Mouse (Mus musculus): ENCODE results near the gene Ajm1. TPM values are rescaled to one million over a fixed set of nuclear protein-coding genes. Genes with fewer than 3 reads are reported as not detected.
A peak's percentile ranks its signal among the peaks of the same experiment; 100 is the strongest.

The Ajm1 gene
- total and polyA plus RNA-seq, 3 experiments, result 0.04 to 0.32 TPM; not detected in 1

- no peak for DNase-seq (ENCODE audit: low read depth, low spot score)
- Histone ChIP-seq H3K27ac (ENCODE audit: control insufficient read depth, low read depth, low read length) (no peak overlapping the region), H3K9me3 (replicated peaks; ENCODE audit: insufficient read depth, low read length) (no peaks in the 10 kb centered on the region), H3K36me3 (ENCODE audit: control insufficient read depth in 1 of 2, insufficient read depth in 2 of 2, low read length in 2 of 2) (peaks cover 6 to 10% of the 10 kb centered on the region in 2 experiments), H3K4me1 (ENCODE audit: control insufficient read depth in 1 of 2, insufficient read depth in 2 of 2, low read length in 2 of 2) (peaks cover 4 to 7% of the 10 kb centered on the region in 2 experiments), H3K9ac (ENCODE audit: control insufficient read depth, low read depth, low read length, poor library complexity, severe bottlenecking) (peak overlapping the region; percentile 87), H3K79me2 (ENCODE audit: control insufficient read depth, insufficient read depth, low read length, poor library complexity) (peaks cover 20% of the 10 kb centered on the region), H3K4me3 (ENCODE audit: control insufficient read depth in 1 of 2, insufficient read depth in 1 of 2, low read depth in 2 of 2, low read length in 2 of 2) (peak overlapping the region; percentile 74 to 86), H3K27me3 (ENCODE audit: control insufficient read depth in 1 of 2, insufficient read depth in 2 of 2, low read length in 2 of 2) (no peaks in the 10 kb centered on the region)
- TF ChIP-seq UBTF (IDR thresholded peaks at IDR 0.05; ENCODE audit: borderline replicate concordance, insufficient read depth, low read depth, low read length) (no peak), MYC (IDR thresholded peaks at IDR 0.05; ENCODE audit: low read depth, low read length) (no peak), MAX (IDR thresholded peaks at IDR 0.05; ENCODE audit: low read length) (no peak), ELF1 (IDR thresholded peaks at IDR 0.05; ENCODE audit: low read depth, low read length) (no peak), CHD2 (IDR thresholded peaks at IDR 0.05; ENCODE audit: low read length) (no peak), USF1 (IDR thresholded peaks at IDR 0.05; ENCODE audit: low read depth, low read length) (no peak), POLR2AphosphoS2 (IDR thresholded peaks at IDR 0.05; ENCODE audit: low read length) (no peak)
These were observed 22.8 kb downstream of the Ajm1 start for GRCm38 (mm10) chr2:25558774-25559173.

- H3K9me3 ChIP-seq (replicated peaks; ENCODE audit: insufficient read depth, low read length), result no peaks in the 10 kb centered on the region
- no peaks in the 10 kb centered on the region for H3K27me3 ChIP-seq (ENCODE audit: control insufficient read depth in 1 of 2, insufficient read depth in 2 of 2, low read length in 2 of 2)
- no peak overlapping the region; the same call in 1 of the 2 replicates for H3K27ac ChIP-seq (ENCODE audit: control insufficient read depth, low read depth, low read length)
- peak overlapping the region; percentile 74 to 86 for H3K4me3 ChIP-seq (ENCODE audit: control insufficient read depth in 1 of 2, insufficient read depth in 1 of 2, low read depth in 2 of 2, low read length in 2 of 2)
- H3K79me2 ChIP-seq (ENCODE audit: control insufficient read depth, insufficient read depth, low read length, poor library complexity), result peaks cover 20% of the 10 kb centered on the region
- no peak for DNase-seq (ENCODE audit: low read depth, low spot score)
- peak overlapping the region; percentile 87 for H3K9ac ChIP-seq (ENCODE audit: control insufficient read depth, low read depth, low read length, poor library complexity, severe bottlenecking)
- TF ChIP-seq GABPA (IDR thresholded peaks at IDR 0.05; ENCODE audit: low read depth, low read length) (no peak), CTCF (IDR thresholded peaks at IDR 0.05 in 2 of 3, conservative IDR thresholded peaks at IDR 0.05 in 1 of 3; ENCODE audit: control insufficient read depth in 1 of 3, insufficient read depth in 1 of 3, low read depth in 2 of 3, low read length in 3 of 3, poor library complexity in 1 of 3, severe bottlenecking in 1 of 3) (no peak), ETS1 (IDR thresholded peaks at IDR 0.05; ENCODE audit: low read depth, low read length) (no peak), SMC3 (IDR thresholded peaks at IDR 0.05; ENCODE audit: low read depth, low read length) (no peak), MXI1 (IDR thresholded peaks at IDR 0.05; ENCODE audit: low read depth, low read length) (no peak; the same call in 1 of the 2 replicates), JUND (IDR thresholded peaks at IDR 0.05; ENCODE audit: low read depth, low read length) (no peak), MYC (IDR thresholded peaks at IDR 0.05; ENCODE audit: low read depth, low read length) (no peak), ZMIZ1 (IDR thresholded peaks at IDR 0.05; ENCODE audit: low read depth, low read length) (no peak), TCF12 (IDR thresholded peaks at IDR 0.05; ENCODE audit: low read depth, low read length) (no peak), HCFC1 (IDR thresholded peaks at IDR 0.05; ENCODE audit: low read depth, low read length) (no peak), POLR2AphosphoS5 (IDR thresholded peaks at IDR 0.05; ENCODE audit: borderline replicate concordance, low read depth, low read length) (no peak), E2F4 (IDR thresholded peaks at IDR 0.05; ENCODE audit: borderline replicate concordance, low read depth, low read length) (no peak), MEF2A (IDR thresholded peaks at IDR 0.05; ENCODE audit: extremely low read depth, insufficient replicate concordance, low read depth, low read length, poor library complexity, severe bottlenecking) (no peak), SIN3A (IDR thresholded peaks at IDR 0.05; ENCODE audit: low read length) (no peak; the same call in 1 of the 2 replicates), ZC3H11A (IDR thresholded peaks at IDR 0.05; ENCODE audit: low read depth, low read length) (no peak), EP300 (IDR thresholded peaks at IDR 0.05; ENCODE audit: low read depth in 1 of 2, low read length in 2 of 2) (no peak)
- peaks cover 6 to 11% of the 10 kb centered on the region in 2 experiments for H3K36me3 ChIP-seq (ENCODE audit: control insufficient read depth in 1 of 2, insufficient read depth in 2 of 2, low read length in 2 of 2)
- peaks cover 5 to 9% of the 10 kb centered on the region in 2 experiments for H3K4me1 ChIP-seq (ENCODE audit: control insufficient read depth in 1 of 2, insufficient read depth in 2 of 2, low read length in 2 of 2)
These were observed 23.6 kb downstream of the Ajm1 start for GRCm38 (mm10) chr2:25557964-25558360.

All from MEL (cell line).